Mouse (Mus musculus): Measurements from ENCODE around the gene Hpse2. TPM values are rescaled to one million over a fixed set of nuclear protein-coding genes. Genes with fewer than 3 reads are reported as not detected.

Hpse2 gene
- polyA plus RNA-seq, 1 experiment from 2014 or later = 40.4 TPM

DNA sequence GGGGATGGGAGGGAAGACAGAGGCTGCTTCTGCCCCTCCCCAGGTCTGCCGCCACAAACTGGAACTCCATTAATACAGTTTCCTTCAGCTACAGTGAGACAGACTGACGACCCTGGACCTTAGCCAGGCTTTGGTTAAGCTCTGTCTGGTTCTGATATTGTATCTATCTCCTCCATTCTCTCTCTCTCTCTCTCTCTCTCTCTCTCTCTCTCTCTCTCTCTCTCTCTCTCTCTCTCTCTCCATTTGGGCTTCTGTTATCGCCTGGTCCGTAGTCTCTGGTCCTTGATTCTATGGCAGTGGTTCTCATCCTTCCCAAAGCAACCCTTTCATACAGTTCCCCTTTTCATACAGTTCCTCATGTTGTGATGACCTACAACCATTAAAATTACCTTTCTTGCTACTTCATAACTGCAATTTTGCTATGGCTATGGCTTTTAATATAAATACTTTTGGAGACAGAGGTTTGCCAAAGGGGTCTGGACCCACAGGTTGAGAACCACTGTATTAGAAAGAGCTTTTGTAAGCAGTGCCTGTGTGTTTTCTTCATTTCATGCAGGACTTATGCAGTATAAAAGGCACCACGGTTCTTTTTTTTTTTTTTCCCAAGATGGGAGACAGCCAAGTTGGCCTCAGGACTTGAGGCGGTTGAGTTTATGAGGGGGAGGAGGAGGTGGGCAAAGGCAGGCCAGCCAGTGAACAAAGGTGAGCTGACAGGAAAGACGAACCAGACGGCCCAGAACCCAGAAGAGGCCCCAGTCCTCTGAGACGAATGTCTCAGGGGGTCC, 642.9 kb downstream of the Hpse2 start:
- 45% methylated on average over 9 of the region's 9 CpGs for WGBS
- H3K9ac ChIP-seq = no peak overlapping the region
- no peaks in the 10 kb centered on the region for H3K9me3 ChIP-seq
- peaks cover 50% of the 10 kb centered on the region for H3K4me1 ChIP-seq
- H3K27ac ChIP-seq = peak overlapping the region; percentile 30
- H3K4me2 ChIP-seq = no peak overlapping the region
- no peak for ATAC-seq (ENCODE audit: insufficient number of reproducible peaks, insufficient read depth, low FRiP score, low TSS enrichment, low read depth)
- no peaks in the 10 kb centered on the region for H3K27me3 ChIP-seq
- H3K4me3 ChIP-seq = no peak overlapping the region
- H3K36me3 ChIP-seq = no peaks in the 10 kb centered on the region

DNA sequence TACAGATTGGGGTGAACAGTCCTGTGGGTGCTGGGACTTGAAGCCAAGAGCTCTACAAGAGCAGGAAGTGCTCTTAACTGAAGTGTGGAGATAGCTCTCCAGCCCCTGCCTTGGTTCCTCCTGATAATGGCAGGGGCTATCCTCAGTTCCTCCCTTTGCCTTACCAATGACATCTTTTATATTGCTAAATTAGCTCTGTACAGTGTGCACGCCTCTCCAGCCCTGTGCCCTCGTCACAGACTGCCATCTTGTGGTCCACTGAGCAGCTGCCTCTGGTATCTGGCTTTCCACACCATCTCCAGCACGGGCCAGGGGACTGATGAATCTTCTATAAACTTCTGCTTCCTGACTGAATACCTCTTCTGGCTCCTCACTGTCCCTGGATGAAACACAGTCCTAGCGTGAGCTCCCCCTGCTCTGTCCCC, 644.0 kb downstream of the Hpse2 start:
- H3K27me3 ChIP-seq = no peaks in the 10 kb centered on the region
- H3K36me3 ChIP-seq = no peaks in the 10 kb centered on the region
- peak; percentile 68 for ATAC-seq (ENCODE audit: insufficient number of reproducible peaks, insufficient read depth, low FRiP score, low TSS enrichment, low read depth)
- no peak overlapping the region for H3K9ac ChIP-seq
- H3K4me1 ChIP-seq = peaks cover 45% of the 10 kb centered on the region
- WGBS = 15% methylated on average over 4 of the region's 4 CpGs
- H3K27ac ChIP-seq = no peak overlapping the region
- no peak overlapping the region for H3K4me2 ChIP-seq
- no peak overlapping the region for H3K4me3 ChIP-seq
- H3K9me3 ChIP-seq = no peaks in the 10 kb centered on the region

DNA sequence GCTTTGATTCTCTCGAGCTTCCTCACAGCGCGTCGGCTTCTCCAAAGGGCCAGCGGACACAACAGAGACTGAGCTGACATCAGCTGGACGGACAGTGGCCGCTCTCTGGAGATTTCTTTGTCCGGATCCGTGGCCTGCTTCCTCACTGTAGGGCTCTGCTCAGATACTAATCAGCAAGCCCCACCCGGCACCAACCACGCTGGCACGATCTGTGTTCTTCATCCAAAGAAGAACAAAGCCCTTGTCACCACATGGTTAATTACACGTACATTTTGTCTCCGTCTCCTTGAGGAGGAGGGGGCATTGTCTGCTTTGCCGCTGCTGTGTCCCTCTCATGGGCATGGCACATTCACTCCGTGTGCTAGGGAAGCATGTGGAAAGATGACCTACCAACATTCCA, 644.9 kb downstream of the Hpse2 start:
- no peak overlapping the region for H3K9ac ChIP-seq
- no peaks in the 10 kb centered on the region for H3K36me3 ChIP-seq
- H3K9me3 ChIP-seq = no peaks in the 10 kb centered on the region
- peaks cover 41% of the 10 kb centered on the region for H3K4me1 ChIP-seq
- WGBS = 73% methylated on average over 16 of the region's 16 CpGs
- no peak overlapping the region for H3K4me2 ChIP-seq
- 0 out of 2 replicates have a peak overlapping the region, but pooled peaks have one; percentile 28 for H3K27ac ChIP-seq
- no peaks in the 10 kb centered on the region for H3K27me3 ChIP-seq
- no peak for ATAC-seq (ENCODE audit: insufficient number of reproducible peaks, insufficient read depth, low FRiP score, low TSS enrichment, low read depth)
- no peak overlapping the region for H3K4me3 ChIP-seq

DNA sequence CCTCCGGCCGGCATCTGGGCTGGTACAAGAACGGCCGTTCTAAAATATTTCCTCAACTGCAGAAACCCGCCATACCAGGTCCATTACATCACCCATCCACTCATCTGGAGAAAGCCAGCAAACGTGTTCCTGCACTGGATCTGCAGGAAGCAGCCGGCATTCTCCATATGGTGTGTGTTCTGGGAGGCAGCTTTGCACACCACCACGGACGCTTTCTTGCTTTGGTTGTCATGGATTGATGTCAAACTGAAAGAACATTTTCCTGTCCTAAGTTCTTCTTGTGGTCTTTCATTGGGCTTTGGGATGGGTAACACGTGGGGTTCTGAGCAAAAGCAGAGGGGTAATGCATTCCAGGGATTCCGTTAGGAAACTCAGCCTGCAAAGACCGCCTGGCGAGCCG, 646.3 kb downstream of the Hpse2 start:
- H3K9ac ChIP-seq = no peak overlapping the region
- no peak for ATAC-seq (ENCODE audit: insufficient number of reproducible peaks, insufficient read depth, low FRiP score, low TSS enrichment, low read depth)
- peaks cover 51% of the 10 kb centered on the region for H3K4me1 ChIP-seq

DNA sequence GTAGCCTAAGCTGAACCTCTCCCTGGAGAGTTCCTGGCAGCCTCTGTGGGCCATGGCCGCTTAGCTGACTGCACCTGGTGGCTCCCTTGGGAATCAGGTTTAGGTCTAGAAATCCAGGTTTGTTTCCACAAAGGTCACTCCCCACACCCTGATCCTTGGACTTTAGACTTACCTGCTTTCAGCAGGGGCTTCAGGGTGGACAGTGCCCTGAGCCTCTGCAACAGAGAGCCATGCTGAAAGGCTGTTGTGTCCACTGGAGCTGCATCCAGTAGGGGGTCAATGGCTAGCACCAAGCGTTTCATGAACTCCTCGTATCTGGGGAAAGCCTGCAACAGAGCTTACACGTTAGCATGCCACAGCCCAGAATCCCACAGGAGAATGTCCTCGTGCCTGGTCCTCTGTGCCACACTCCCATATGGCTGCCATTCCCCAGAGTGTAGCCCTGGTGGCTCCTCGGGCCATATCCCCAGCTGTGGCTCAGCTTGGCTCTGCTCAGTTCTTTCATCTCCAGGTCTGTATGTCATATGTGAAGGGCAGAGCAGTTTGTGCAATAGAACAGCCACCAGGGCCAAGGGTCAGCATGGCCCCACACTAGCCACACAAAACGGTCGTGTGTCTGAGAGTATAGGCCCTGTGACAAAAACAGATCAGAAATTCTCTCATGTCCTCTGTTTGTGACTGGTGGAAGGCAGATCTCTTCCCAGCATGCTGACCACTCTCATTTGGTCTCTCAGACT, 647.8 kb downstream of the Hpse2 start:
- H3K36me3 ChIP-seq = no peaks in the 10 kb centered on the region
- no peak overlapping the region for H3K4me2 ChIP-seq
- no peak overlapping the region for H3K27ac ChIP-seq
- H3K27me3 ChIP-seq = no peaks in the 10 kb centered on the region
- H3K4me3 ChIP-seq = no peak overlapping the region
- no peaks in the 10 kb centered on the region for H3K9me3 ChIP-seq
- no peak for ATAC-seq (ENCODE audit: insufficient number of reproducible peaks, insufficient read depth, low FRiP score, low TSS enrichment, low read depth)
- no peak overlapping the region for H3K9ac ChIP-seq
- H3K4me1 ChIP-seq = peaks cover 46% of the 10 kb centered on the region
- 72% methylated on average over 8 of the region's 8 CpGs for WGBS

More for the DNA sequence above, 646.3 kb downstream of the Hpse2 start:
- Histone ChIP-seq H3K4me2 (no peak overlapping the region), H3K4me3 (no peak overlapping the region), H3K36me3 (no peaks in the 10 kb centered on the region), H3K9me3 (no peaks in the 10 kb centered on the region), H3K27ac (peak overlapping the region; percentile 58; the same call in 1 of the 2 replicates), H3K27me3 (no peaks in the 10 kb centered on the region)
- WGBS = 36% methylated on average over 14 of the region's 14 CpGs

DNA sequence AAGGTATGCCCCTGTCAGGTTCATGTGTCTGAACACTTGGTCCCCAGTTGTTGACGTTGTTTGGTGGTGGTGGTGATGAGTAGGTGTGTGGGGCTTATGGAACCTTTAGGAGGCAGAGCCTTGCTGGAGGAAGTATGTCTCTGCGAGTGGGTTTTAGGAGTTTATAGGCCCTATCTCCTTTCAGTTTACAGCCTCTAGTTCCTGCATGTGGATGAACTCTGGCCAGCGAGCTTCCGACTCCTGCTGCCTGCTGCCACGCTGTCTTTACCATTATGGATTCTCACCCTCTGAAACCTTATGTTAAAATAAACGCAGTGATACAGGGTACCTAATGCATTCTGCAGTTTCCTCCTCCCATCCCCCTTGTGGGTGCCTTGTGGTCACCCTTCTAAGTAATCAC, 648.4 kb downstream of the Hpse2 start:
- Histone ChIP-seq H3K36me3 (no peaks in the 10 kb centered on the region), H3K4me1 (peaks cover 42% of the 10 kb centered on the region), H3K4me3 (no peak overlapping the region), H3K27ac (no peak overlapping the region), H3K4me2 (no peak overlapping the region), H3K9me3 (no peaks in the 10 kb centered on the region), H3K27me3 (no peaks in the 10 kb centered on the region), H3K9ac (no peak overlapping the region)
- WGBS = 90% methylated on average over 6 of the region's 6 CpGs
- ATAC-seq (ENCODE audit: insufficient number of reproducible peaks, insufficient read depth, low FRiP score, low TSS enrichment, low read depth) = no peak

DNA sequence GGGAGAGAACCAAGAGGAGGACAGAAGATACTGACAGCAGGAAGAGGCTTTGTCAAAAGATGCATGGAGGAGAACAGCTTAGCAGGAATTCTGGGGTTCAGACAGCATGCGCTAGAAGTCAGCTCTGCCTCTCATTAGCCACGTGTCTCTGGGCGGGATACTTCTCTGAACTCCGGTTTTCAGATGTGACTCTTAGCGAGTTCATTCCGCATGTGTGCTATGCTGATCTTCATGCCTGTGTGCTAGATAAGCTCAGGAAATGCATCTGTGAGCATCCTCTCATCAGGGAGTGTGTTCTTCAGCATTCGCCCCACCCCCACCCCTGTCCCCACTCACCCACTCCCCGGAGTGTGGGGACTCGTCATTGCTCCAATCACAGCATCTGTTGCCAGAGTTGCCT, 650.4 kb downstream of the Hpse2 start:
- no peak for ATAC-seq (ENCODE audit: insufficient number of reproducible peaks, insufficient read depth, low FRiP score, low TSS enrichment, low read depth)
- no peak overlapping the region for H3K27ac ChIP-seq
- H3K9me3 ChIP-seq = no peaks in the 10 kb centered on the region
- 49% methylated on average over 9 of the region's 9 CpGs for WGBS
- H3K27me3 ChIP-seq = no peaks in the 10 kb centered on the region
- H3K36me3 ChIP-seq = no peaks in the 10 kb centered on the region
- H3K4me2 ChIP-seq = no peak overlapping the region
- peaks cover 31% of the 10 kb centered on the region for H3K4me1 ChIP-seq
- H3K4me3 ChIP-seq = no peak overlapping the region
- no peak overlapping the region for H3K9ac ChIP-seq

Other genes starting within 250 kb of the Hpse2 start
- 2.8 and 3.6 TPM in 2 replicates for gene Cnnm1, start 52.1 kb upstream of the Hpse2 start, polyA plus RNA-seq (2015; fragmentation: Nextera tagmentation; extraction: Ambion mirVana)
- 34.3 and 35.6 TPM in 2 replicates for gene Got1, start 136.2 kb upstream of the Hpse2 start, polyA plus RNA-seq (2015; fragmentation: Nextera tagmentation; extraction: Ambion mirVana)
- 1.4 and 4.2 TPM in 2 replicates for gene Nkx2-3, start 224.0 kb upstream of the Hpse2 start, polyA plus RNA-seq (2015; fragmentation: Nextera tagmentation; extraction: Ambion mirVana)

All from embryonic facial prominence, embryonic 13.5 days (tissue).